Mouse (Mus musculus): ENCODE data around the gene Olfr901.
"Not testable (repeated sequence)": the region's sequence is repeated elsewhere in the genome, so short reads cannot be mapped to it uniquely, and the experiment has no call there.

Olfr901 gene

GRCm38 (mm10) chr9:38429155-38429554 is at the start of gene Olfr901:
TSS of gene Olfr901 (plus strand) at chr9:38429455.
- DNase-seq, result no peak

- no peak for DNase-seq
These were observed 27.9 kb upstream of the Olfr901 start, which contains the start of gene Olfr147 for GRCm38 (mm10) chr9:38401398-38401797. TSS of gene Olfr147 (plus strand) at chr9:38401698.

GRCm38 (mm10) chr9:38407502-38407901 is 21.8 kb upstream of the Olfr901 start:
- DNase-seq, result not testable (repeated sequence)

GRCm38 (mm10) chr9:38413502-38413901 is 15.8 kb upstream of the Olfr901 start:
- not testable (repeated sequence) for DNase-seq

GRCm38 (mm10) chr9:38423801-38424200 is 5.5 kb upstream of the Olfr901 start:
- DNase-seq, result no peak

GRCm38 (mm10) chr9:38427026-38427425 is 2.2 kb upstream of the Olfr901 start:
- DNase-seq, result no peak

- no peak for DNase-seq
These were observed 18.1 kb downstream of the Olfr901 start, which contains the start of gene Olfr902 for GRCm38 (mm10) chr9:38447352-38447751. TSS of gene Olfr902 (plus strand) at chr9:38447652.

- DNase-seq, result no peak
These were observed 33.6 kb downstream of the Olfr901 start, which contains the start of gene Olfr904 for GRCm38 (mm10) chr9:38462844-38463243. TSS of gene Olfr904 (plus strand) at chr9:38463144.

- no peak for DNase-seq
These were observed 41.6 kb downstream of the Olfr901 start, which contains the start of gene Olfr905 for GRCm38 (mm10) chr9:38470807-38471206. TSS of gene Olfr905 (plus strand) at chr9:38471107.

Measured in thymus, adult 18-20 months (tissue).